Mouse (Mus musculus): ENCODE measurements around the gene H2afy. TPM values are rescaled to one million over a fixed set of nuclear protein-coding genes. Genes with fewer than 3 reads are reported as not detected.

Gene H2afy
- total and polyA plus RNA-seq, 3 experiments = 148 to 162 (median 153) TPM

GRCm38 (mm10) chr13:56115386-56115785, 20.8 kb downstream of the H2afy start:
- Histone ChIP-seq H3K79me2 (replicated peaks; ENCODE audit: control insufficient read depth, extremely low read depth, insufficient read depth, poor library complexity, severe bottlenecking) (peaks cover 11% of the 10 kb centered on the region; the same call in 1 of the 2 replicates), H3K4me3 (replicated peaks in 1 of 3; ENCODE audit: low read depth in 2 of 3, low read length in 2 of 3, poor library complexity in 1 of 3) (no peak overlapping the region), H3K9me3 (replicated peaks; ENCODE audit: low read length) (no peaks in the 10 kb centered on the region), H3K4me1 (ENCODE audit: control insufficient read depth in 1 of 2, insufficient read depth in 2 of 2) (peaks cover 8 to 25% of the 10 kb centered on the region in 2 experiments), H3K9ac (ENCODE audit: insufficient read depth, low read depth) (no peak overlapping the region), H3K27me3 (replicated peaks) (no peaks in the 10 kb centered on the region), H3K27ac (ENCODE audit: insufficient read depth, low read depth) (no peak overlapping the region), H3K4me2 (ENCODE audit: insufficient read depth, low read depth, poor library complexity, severe bottlenecking) (no peak overlapping the region), H3K36me3 (replicated peaks in 1 of 2; ENCODE audit: control insufficient read depth in 1 of 2, insufficient read depth in 1 of 2, low read length in 1 of 2) (peaks cover 48 to 91% of the 10 kb centered on the region in 2 experiments)
- TF ChIP-seq KAT2A (IDR thresholded peaks at IDR 0.05; ENCODE audit: insufficient replicate concordance, low read length) (no peak), JUND (conservative IDR thresholded peaks at IDR 0.05; ENCODE audit: low read depth, low read length) (no peak), MAFK (IDR thresholded peaks at IDR 0.05; ENCODE audit: insufficient replicate concordance, low read length) (no peak), MYC (IDR thresholded peaks at IDR 0.05; ENCODE audit: low read depth, low read length) (no peak), GABPA (IDR thresholded peaks at IDR 0.05; ENCODE audit: insufficient replicate concordance, low read depth, low read length) (no peak), CHD1 (IDR thresholded peaks at IDR 0.05; ENCODE audit: low read depth, low read length) (no peak), MAZ (IDR thresholded peaks at IDR 0.05; ENCODE audit: low read depth, low read length) (no peak), ZC3H11A (IDR thresholded peaks at IDR 0.05; ENCODE audit: low read depth, low read length) (no peak), MXI1 (IDR thresholded peaks at IDR 0.05; ENCODE audit: low read depth, low read length) (no peak), ELF1 (IDR thresholded peaks at IDR 0.05; ENCODE audit: low read depth, low read length) (no peak)
- dilution Hi-C loops (cut with MboI; ENCODE audit: extremely low pct_ligation_motif_present, extremely low pct_unique_long_range_greater_than_20kb, low sequenced_read_pairs) = no loop called here
- in situ Hi-C loops (cut with MboI; ENCODE audit: low pct_ligation_motif_present, low pct_unique_long_range_greater_than_20kb, low sequenced_read_pairs) = no loop called here
- DNase-seq (ENCODE audit: extremely low read depth) = no peak

DNA sequence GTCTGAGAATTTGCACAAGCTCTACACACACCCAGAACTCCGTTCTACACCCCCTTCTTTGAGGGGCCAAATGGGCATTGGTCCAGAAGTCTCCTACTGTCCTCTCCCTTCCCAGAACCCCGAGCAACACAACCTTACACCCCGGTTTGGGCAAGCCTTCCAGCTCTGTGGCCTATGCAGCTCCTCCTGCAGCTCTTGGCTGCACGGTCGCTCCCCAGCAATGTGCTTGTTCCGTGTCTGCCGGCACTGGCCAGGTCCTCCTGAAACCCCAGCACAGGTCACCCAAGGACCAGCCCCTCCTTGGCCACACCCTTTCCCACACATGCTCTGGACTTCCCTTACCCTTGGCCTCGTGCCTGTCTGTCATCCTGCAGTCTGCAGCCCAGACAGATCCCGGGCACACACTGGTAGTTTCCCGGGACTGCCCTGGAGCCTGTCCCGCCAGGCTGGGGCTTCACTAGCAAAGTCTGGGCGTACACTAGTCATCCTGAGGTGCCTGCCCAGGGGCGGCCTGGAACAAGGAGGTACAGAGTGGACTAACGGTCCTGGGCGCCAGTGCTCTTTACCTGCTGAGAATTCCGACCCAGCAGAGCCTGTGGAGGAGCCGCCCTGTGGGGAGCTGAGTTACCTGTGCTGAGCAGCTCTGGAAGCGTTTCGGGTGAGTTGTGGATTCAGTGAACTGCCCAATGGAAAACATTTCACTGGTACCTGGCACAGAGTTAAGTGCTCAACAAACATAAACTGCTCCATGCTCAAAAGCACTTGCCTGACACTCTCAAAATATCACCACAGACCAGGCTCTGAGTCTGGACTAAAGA, 22.5 kb downstream of the H2afy start:
- Histone ChIP-seq H3K36me3 (replicated peaks in 1 of 2; ENCODE audit: control insufficient read depth in 1 of 2, insufficient read depth in 1 of 2, low read length in 1 of 2) (peaks cover 38 to 91% of the 10 kb centered on the region in 2 experiments), H3K4me1 (ENCODE audit: control insufficient read depth in 1 of 2, insufficient read depth in 2 of 2) (peaks cover 4 to 25% of the 10 kb centered on the region in 2 experiments), H3K4me3 (replicated peaks in 1 of 3; ENCODE audit: low read depth in 2 of 3, low read length in 2 of 3, poor library complexity in 1 of 3) (no peak overlapping the region), H3K27me3 (replicated peaks) (no peaks in the 10 kb centered on the region), H3K9me3 (replicated peaks; ENCODE audit: low read length) (no peaks in the 10 kb centered on the region), H3K27ac (ENCODE audit: insufficient read depth, low read depth) (no peak overlapping the region), H3K4me2 (ENCODE audit: insufficient read depth, low read depth, poor library complexity, severe bottlenecking) (no peak overlapping the region), H3K79me2 (replicated peaks; ENCODE audit: control insufficient read depth, extremely low read depth, insufficient read depth, poor library complexity, severe bottlenecking) (peaks cover 8% of the 10 kb centered on the region; the same call in 1 of the 2 replicates), H3K9ac (ENCODE audit: insufficient read depth, low read depth) (no peak overlapping the region)
- no peak for TF ChIP-seq CHD1 (IDR thresholded peaks at IDR 0.05; ENCODE audit: low read depth, low read length)
- no peak for TF ChIP-seq ETS1 (conservative IDR thresholded peaks at IDR 0.05; ENCODE audit: low read depth, low read length)
- no peak for TF ChIP-seq JUN (IDR thresholded peaks at IDR 0.05; ENCODE audit: insufficient read depth, low read depth, low read length)
- no peak for TF ChIP-seq BHLHE40 (IDR thresholded peaks at IDR 0.05; ENCODE audit: low read depth, low read length)
- TF ChIP-seq GABPA (IDR thresholded peaks at IDR 0.05; ENCODE audit: insufficient replicate concordance, low read depth, low read length) = no peak
- TF ChIP-seq ZKSCAN1 (IDR thresholded peaks at IDR 0.05; ENCODE audit: borderline replicate concordance, low read depth, low read length) = no peak
- dilution Hi-C loops (cut with MboI; ENCODE audit: extremely low pct_ligation_motif_present, extremely low pct_unique_long_range_greater_than_20kb, low sequenced_read_pairs) = no loop called here
- in situ Hi-C loops (cut with MboI; ENCODE audit: low pct_ligation_motif_present, low pct_unique_long_range_greater_than_20kb, low sequenced_read_pairs) = no loop called here
- DNase-seq (ENCODE audit: extremely low read depth) = no peak

Data from CH12.LX (cell line).